Mouse (Mus musculus) CH12.LX (cell line): ENCODE data around the gene Ehd1.

ENCODE experiments used
- CTCF ChIP-seq, 2 experiments: IDR thresholded peaks in 1 of 2; conservative IDR thresholded peaks in 1 of 2; 2 replicates each; pipeline ENCODE4 v1.5.1; 2011 to 2012; ENCODE audit warnings: low read depth in 2 of 2, low read length in 2 of 2, improper control_type of control experiment in 1 of 2, inconsistent platforms in 1 of 2, mild to moderate bottlenecking in 1 of 2, moderate library complexity in 1 of 2
- ETS1 ChIP-seq: conservative IDR thresholded peaks from 2 replicates; pipeline ENCODE4 v1.6.1; 2012; ENCODE audit warnings: low read depth, mild to moderate bottlenecking, inconsistent platforms, low read length, improper control_type of control experiment, moderate library complexity
- MAFK ChIP-seq: IDR thresholded peaks from 2 replicates; pipeline ENCODE4 v1.6.1; 2011; ENCODE audit warnings: low read length, improper control_type of control experiment; ENCODE audit not compliant: insufficient replicate concordance
- MAX ChIP-seq: IDR thresholded peaks from 2 replicates; pipeline ENCODE4 v1.6.1; 2011; ENCODE audit warnings: low read length, improper control_type of control experiment
- NELFE ChIP-seq: IDR thresholded peaks from 2 replicates; pipeline ENCODE4 v1.6.1; 2011; ENCODE audit warnings: low read depth, low read length, improper control_type of control experiment
- NRF1 ChIP-seq: IDR thresholded peaks from 2 replicates; pipeline ENCODE4 v1.6.1; 2014; ENCODE audit warnings: low read depth, mild to moderate bottlenecking, inconsistent platforms, low read length, improper control_type of control experiment, moderate library complexity
- POLR2A ChIP-seq: IDR thresholded peaks from 2 replicates; pipeline ENCODE4 v1.6.1; 2011; ENCODE audit warnings: low read depth, mild to moderate bottlenecking, improper control_type of control experiment, low read length
- TCF12 ChIP-seq: IDR thresholded peaks from 2 replicates; pipeline ENCODE4 v1.6.1; 2014; ENCODE audit warnings: low read depth, mild to moderate bottlenecking, inconsistent platforms, low read length, improper control_type of control experiment

- no peak for TF ChIP-seq CTCF (conservative IDR thresholded peaks at IDR 0.05 in 1 of 2, IDR thresholded peaks at IDR 0.05 in 1 of 2; ENCODE audit: low read depth in 2 of 2, low read length in 2 of 2)
- TF ChIP-seq MAFK, result no peak
- no peak for TF ChIP-seq POLR2A
- TF ChIP-seq NRF1, result no peak
- TF ChIP-seq ETS1, result no peak
- TF ChIP-seq NELFE, result no peak
- no peak for TF ChIP-seq MAX
- TF ChIP-seq TCF12, result no peak
Measured at GRCm38 (mm10) chr19:6240725-6241124, 35.8 kb upstream of the Ehd1 start.
